Mouse (Mus musculus) kidney, postnatal 25 days (tissue): ENCODE measurements around the gene Anxa5.
A peak's percentile ranks its signal among the peaks of the same experiment; 100 is the strongest.

Experiments used
- DNase-seq, 2 experiments: peaks; one replicate each; pipeline ENCODE4 v3.0.0; 2021; ENCODE audit warnings: mixed read lengths in 2 of 2

The Anxa5 gene

GRCm38 (mm10) chr3:36475532-36476087 is at the start of gene Anxa5, which contains the start of gene 1810062G17Rik:
Gene Anxa5, minus strand, starts transcription at chr3:36475894.
Gene 1810062G17Rik, plus strand, starts transcription at chr3:36475937.
- DNase-seq, result peak; percentile 98 to 99

- DNase-seq, result no peak
Observed at GRCm38 (mm10) chr3:36524466-36524865, 48.8 kb upstream of the Anxa5 start.

DNA sequence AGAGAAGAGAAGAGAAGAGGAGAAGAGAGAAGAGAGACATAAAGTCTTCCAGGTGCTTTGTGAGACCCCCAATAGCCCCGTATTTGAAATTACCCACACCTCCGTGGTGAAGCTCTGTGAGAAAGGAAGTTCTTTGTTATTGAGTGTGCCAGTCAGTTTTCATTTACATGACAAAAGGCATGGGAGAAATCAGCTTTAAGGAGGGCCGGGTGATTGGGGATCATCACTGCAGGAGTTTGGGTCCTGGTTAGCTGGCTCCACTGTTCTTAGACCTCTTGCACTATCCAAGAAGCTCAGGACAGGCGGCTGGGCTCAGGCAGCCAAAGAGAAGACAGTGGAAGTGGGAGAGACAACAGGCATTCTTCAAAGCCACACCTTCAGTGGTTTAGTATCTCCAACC is 46.4 kb upstream of the Anxa5 start:
- no peak for DNase-seq

DNA sequence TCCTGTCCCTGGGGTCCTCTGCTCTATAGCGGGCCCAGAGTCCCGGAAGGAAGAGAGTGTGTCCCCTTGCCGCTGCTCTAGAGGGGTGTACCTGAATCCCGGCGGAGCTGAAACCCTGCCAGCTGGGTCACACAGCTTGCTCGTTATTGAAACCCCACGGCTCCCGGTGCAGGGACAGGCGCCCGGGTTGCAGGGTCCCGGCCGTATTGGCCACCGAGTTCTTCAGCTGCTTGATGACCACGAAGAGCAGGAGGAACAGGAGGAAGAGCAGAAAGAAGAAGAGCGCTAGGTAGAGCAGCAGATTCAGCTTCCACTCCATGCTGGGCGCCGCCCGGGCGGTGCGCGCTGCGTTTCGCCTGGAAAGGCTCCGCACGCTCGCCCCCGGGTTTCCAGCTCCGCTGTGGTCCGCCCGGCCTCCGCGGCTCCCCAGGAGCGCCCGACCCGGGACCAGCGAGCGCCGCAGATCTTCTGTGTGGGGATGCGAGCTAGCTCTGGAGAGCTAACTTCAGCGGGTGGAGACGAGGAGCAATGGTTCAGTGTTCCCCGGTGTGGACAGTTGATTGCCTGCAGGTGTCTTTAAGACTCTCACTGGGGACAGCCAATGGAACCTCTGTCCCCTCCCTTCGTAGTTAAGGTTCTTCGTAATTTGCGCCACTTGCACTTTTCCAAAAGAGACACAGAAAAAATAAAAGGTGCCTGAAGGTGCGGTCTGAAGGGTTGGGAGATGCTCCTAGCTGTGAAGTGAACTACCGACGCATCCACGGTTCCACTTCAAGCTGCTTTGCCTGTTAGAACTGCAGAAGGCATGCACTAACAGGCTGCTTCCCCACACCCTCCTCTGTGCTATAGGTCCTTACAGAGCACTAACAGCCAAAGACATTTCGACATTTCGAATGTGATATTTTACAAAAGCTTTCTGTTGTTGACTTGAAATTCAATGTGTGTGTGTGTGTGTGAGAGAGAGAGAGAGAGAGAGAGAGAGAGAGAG is 45.7 kb upstream of the Anxa5 start, which contains the start of gene Gm11549:
Gene Gm11549 (minus strand): TSS at position 741 of the 988 bp plus-strand sequence.
- no peak for DNase-seq

GRCm38 (mm10) chr3:36516196-36516595 is 40.5 kb upstream of the Anxa5 start:
- no peak for DNase-seq

GRCm38 (mm10) chr3:36511491-36511890 is 35.8 kb upstream of the Anxa5 start:
- no peak for DNase-seq

DNA sequence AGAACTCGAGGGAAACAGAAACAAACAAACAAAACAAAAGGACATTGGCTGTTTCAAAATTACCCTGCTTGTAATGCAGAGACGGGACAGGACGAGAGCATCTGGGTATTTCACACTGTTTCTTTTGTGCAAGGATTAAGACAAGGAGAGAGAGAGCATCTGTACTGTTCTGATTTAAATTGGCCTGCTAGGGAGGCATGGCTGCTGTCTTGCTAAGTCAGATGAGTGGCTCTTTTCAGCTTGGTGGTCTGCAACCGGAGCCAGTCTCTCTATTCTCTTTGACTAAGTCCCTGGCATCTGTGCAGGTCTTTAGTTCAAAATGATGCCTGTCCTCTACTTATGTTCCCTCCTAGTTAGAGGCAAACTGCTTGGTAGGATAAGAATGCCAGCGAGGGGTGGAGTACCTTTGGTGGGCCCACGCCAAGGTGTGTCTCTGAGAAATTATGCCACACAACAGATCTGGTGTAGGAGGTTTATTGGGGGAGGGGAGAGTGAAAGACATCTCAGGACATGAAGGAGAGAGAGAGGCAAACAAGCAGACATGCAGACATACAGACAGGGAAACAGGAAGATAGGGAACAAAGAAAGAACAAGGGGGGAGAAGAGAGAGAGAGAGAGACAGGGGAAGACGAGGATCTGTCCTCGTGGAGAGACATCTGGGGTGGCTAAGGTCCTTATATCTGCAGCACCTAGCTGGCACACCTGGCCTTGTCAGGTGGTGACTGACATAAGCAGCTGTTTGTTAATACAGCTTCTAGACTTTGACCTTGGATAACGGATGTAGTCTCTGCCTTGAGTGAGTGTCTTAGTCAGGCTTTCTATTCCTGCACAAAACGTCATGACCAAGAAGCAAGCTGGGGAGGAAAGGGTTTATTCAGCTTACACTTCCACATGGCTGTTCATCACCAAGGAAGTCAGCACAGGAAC is 30.4 kb upstream of the Anxa5 start:
- no peak for DNase-seq

- no peak for DNase-seq
Observed at GRCm38 (mm10) chr3:36505306-36505705, 29.6 kb upstream of the Anxa5 start.

- DNase-seq, result no peak
Observed at GRCm38 (mm10) chr3:36501546-36501945, 25.9 kb upstream of the Anxa5 start.

- no peak for DNase-seq
Observed at GRCm38 (mm10) chr3:36500976-36501375, 25.3 kb upstream of the Anxa5 start.

GRCm38 (mm10) chr3:36499418-36499817 is 23.7 kb upstream of the Anxa5 start:
- DNase-seq, result no peak

DNA sequence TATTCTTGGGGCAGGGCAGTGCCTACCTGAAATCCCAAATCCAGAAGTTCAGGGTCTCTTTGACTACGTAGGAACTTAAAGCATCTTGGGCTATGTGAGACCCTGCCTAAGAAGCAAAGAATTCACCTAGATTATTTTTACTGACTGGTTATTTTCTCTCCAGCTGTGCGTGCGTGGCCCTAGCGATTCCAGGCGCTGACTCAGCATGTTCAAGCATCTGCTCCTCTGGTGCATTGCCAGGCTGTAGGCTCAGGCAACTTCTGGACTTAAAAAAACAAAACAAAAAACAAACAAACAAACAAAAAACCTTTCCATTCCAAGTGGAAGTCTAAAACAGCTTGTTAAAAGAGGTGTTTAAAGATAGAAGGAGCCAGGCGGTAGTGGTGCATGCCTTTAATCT is 22.5 kb upstream of the Anxa5 start:
- no peak for DNase-seq

DNA sequence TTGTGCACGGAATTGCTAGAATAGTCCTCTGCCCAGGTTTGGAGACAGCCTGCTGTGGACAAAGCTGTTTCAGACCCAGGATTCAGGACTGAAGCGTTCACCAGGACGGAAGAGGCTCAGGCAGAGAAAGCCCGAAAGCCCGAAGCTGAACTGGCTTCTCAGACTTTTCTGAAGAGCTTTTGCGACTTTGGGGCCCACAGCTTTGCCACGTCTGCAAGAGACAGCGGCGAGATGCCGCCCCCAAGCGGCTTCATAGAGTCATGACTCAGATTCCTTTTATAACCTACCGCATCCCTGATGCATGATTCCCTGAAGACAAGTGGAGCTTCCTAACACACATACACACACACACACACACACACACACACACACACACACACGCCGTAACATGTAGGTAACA is 21.1 kb upstream of the Anxa5 start:
- peak; percentile 72 to 73 for DNase-seq

DNA sequence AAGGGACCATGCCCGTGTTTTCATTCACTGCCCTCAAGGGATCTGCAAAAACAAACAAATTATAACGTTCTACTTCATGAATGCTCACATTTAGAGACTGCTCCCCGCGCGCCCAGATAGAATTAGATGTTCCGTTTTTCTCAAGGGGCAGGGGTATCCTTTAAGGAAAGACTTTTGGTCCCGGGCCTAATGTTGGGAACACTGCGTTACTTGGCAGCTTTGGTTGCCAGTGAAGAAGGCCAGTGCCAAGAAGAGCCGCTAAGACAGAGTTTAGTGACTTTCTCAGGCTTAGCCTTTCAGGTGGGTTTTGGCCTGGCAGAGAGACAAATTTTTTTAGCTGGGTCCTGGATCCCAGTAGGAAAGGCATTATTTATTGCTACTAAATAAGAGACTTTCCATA is 20.6 kb upstream of the Anxa5 start:
- no peak for DNase-seq

GRCm38 (mm10) chr3:36495436-36495835 is 19.7 kb upstream of the Anxa5 start:
- DNase-seq, result peak; percentile 87 to 96

DNA sequence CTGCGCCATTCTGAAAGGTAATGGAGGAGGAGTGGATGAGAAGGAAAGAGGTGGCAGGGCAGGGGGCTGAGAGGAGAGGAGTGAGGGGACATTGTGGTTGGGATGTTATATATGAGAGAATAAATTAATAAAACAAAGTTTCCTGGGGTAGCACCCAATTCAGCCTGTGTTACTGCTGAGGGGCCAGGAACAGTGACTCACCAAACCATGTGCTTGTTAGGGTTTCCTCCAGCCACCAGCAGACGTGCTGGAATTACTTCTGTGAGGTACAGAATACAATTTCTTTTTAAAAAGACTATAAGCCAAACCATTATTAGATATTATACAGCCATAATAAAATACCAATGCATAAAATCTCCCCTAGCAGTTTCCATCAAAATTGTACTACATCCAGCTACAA is 18.9 kb upstream of the Anxa5 start:
- DNase-seq, result no peak

DNA sequence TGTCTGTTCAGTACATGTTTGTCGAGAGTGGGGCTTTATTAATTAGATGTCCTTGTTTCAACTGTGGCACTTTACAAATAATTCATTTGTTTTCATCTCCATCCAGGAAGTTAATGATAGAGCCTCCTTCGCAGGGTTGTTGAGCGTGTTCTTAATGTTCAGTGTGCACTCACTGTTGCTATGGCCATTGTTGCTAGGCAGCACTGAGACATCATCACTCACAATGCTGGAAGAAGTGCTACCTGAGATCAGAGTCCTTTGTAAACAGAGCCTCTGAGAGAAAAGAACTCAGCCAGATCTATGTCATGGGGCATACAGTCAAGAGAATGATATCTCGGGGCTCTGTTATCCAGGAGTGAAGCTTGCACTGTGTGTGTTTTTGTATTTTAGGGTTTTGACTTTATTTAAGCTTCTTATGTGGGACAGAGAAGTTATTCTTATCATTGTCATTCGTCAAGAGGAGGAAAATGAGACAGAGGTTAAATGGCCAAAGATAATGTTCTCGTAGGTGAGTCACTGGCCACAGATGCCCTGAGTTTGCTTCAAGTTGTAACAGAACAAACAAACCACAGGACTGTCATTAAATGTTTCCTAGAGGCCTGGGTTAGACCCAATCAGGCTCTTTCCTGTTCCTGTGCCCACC is 18.1 kb upstream of the Anxa5 start:
- DNase-seq, result no peak

- DNase-seq, result no peak
Observed at GRCm38 (mm10) chr3:36492716-36493391, 17.2 kb upstream of the Anxa5 start.

GRCm38 (mm10) chr3:36491535-36491934 is 15.8 kb upstream of the Anxa5 start:
- DNase-seq, result no peak

- no peak for DNase-seq
Observed at GRCm38 (mm10) chr3:36489590-36489910, 13.9 kb upstream of the Anxa5 start.

GRCm38 (mm10) chr3:36488899-36489589 is 13.3 kb upstream of the Anxa5 start:
- no peak for DNase-seq
